Mouse (Mus musculus) induced T-regulatory cell, adult 2 months (primary cell): ENCODE data around the gene Bid.

Experiments
- DNase-seq: peaks from one replicate; pipeline ENCODE4 v3.0.0-alpha.2; 2012; ENCODE audit warnings: low read depth

Bid gene

GRCm38 (mm10) chr6:120916074-120916971, at the start of gene Bid:
TSS of gene Bid (minus strand) at chr6:120916853.
- peak; percentile 95 for DNase-seq

DNA sequence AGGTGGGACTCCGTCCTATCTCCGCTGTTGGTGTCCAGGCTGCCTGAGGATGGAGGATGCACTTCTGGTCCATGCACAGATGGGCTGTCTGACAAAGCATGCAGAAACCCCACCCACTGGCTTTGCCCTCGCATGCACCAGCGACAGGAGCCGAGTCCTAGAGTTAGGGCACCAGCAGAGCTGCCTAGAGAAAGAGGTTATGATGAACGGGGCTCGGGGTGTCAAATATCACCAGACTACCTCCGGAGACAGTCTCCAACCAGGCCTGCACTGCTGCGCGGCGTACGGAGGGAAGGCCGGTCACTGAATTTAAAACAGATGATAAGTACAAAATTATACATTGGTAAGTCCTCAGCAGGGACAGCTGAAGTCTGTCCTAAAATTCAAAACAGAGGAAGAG, 49.2 kb upstream of the Bid start:
- DNase-seq: no peak

GRCm38 (mm10) chr6:120964179-120964578, 47.5 kb upstream of the Bid start:
- no peak for DNase-seq

GRCm38 (mm10) chr6:120960338-120961030, 43.8 kb upstream of the Bid start:
- DNase-seq: no peak

GRCm38 (mm10) chr6:120957331-120957730, 40.7 kb upstream of the Bid start:
- no peak for DNase-seq

DNA sequence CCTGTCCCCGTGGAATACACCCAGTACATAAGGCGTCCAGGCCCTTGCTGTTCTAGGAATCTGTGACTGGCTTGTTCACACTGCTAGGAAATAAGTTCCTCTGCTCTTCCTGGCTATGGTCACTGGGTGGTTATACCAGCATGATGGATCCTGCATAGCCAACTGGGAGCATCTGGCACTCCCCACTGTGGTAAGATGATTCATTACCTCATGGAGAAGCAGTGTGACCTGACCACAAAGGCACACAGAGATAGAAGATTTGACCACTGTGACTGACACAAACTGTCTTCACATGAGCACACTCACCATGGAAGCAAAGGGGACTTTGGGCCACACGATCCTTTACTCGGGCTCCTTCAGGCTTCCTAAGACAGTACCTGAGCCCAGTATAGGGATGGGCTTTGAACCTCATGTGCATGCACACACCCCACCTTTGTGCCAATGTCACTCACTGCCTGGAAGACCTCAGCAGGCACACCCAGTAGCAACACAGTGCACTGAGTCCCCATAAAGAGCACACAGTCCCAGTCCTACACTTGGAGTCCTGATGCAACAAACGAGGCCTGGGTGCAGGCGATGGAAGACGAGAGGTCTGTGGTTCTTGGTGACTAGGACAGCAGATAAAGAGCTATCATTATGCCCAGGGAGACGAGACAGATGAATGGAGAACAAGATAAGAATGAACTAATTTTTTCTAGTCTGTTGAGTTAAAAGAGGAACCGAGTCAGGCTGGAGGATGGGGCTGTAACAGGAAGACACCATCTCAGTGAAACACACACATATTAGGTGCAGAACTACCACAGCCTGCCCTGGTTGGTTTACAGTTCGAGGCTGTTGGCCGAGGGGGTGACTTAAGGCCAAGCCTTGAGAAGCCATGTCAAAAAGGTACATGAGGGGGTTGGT, 39.9 kb upstream of the Bid start:
- DNase-seq: peak; percentile 38

DNA sequence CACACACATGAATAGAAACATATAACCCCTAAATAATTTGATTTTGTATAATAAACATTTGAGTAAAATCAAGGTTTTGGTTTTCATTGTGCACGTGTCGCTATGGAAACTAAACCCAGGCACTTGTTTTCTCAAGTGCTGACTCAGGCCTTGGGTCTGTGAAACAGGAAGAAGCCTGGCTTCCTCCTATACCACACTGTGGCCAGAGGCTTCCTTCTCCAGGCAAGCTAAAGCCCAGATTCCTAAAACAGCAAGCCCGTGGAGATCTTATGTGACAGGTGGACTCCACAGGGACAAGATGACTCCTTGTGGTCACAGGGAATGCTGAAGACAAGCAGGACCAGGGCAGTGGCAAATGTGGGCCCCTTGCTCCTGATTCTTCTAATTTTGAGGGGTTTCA, 38.6 kb upstream of the Bid start:
- DNase-seq: peak; percentile 85

DNA sequence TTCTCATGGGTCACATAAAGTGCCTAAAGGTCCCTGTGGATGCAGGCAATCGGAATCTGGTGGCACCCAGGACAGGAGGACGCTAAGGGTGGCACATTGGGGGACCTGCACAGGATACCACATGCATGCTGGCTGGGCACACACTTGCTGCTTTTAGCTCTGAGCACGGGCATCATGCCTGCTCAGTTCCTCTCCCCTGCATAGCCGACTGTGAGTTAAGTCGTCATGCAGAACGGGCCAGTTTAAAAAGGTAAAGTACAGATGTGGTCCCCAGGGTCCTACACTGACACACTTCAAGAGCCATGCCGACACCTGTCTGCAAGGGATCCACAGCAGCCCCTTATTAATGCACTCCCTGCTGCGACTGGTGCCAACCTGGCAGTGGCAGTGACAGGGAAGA, 37.6 kb upstream of the Bid start:
- DNase-seq: no peak

DNA sequence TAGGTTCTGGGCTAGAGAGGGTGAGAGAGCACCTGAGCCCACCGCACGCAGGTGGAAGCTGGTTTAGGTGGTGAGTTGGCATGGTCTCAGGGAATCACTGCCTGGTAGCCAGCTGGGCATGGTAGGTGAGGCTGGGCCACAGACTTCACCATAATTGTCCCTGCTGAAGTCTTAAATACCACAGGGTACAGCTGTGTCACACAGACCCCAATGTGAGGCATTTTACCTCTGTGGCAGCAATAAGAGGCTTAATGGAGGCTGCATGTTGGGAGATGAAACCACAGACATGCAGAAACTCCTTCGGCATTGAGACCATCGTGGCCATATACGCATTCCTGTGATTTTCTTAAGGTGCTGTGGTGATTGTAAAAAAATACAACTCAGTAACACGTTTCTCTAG, 35.8 kb upstream of the Bid start:
- DNase-seq: no peak

DNA sequence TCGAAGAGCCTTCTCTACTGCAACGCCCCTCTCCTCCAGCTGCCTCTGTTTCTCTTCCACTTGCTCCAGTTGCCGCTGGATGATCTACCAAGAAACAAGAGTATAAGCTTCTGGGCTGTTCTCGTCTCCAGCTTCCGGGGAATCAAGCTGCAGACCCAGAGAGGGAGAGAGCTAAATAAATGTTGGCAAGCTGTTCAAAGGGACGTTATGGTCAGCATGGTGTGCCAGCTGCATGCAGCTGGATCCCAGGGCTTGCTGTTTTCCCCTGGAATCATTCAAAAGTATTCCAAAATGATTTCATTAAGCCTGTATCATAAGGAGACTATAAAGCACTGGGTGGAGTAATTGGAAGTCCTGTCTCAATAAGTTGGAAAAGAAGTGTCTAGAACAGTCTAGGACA, 34.7 kb upstream of the Bid start:
- DNase-seq: no peak

DNA sequence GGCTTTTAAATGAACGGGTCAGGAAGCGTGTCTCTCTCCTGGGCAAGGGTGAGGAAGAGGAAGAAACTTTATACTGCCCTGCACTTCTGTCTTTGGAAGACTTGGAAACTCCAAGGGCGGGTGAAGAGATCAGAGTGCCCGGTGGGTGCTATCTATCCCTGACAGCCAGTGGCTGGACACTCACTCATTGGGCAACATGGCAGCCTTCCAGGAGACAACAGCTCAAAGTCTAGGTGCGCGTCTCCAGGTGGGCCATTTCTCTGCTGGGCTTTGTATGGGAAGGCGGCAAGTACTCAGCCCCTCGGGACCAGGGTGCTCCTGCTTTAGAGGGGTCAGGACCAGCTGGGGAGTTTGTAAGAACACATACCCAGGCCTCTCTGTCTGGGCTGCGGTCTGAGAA, 28.9 kb upstream of the Bid start:
- DNase-seq: no peak

GRCm38 (mm10) chr6:120943964-120944363, 27.3 kb upstream of the Bid start:
- DNase-seq: no peak

- no peak for DNase-seq
Observed at GRCm38 (mm10) chr6:120943551-120943950, 26.9 kb upstream of the Bid start.

DNA sequence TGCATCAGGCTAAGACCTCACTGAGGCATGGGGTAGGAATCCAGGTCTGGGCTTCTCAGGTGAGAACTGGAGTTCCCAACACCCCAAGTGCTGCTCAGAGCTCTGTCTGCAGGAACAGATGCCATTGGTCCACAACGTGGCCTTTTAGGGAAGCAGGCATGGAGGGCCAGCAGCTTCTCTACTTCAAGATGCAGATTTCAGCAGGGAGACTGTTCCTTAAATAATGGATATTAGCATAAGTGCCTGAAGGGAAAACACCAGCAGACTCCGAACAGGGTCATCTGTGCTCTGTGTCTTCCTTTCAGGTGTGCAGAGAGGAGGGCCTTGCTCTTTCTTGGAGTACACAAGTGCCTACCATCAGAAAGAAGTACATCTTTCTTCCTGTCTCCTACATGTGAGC, 26.4 kb upstream of the Bid start:
- no peak for DNase-seq

GRCm38 (mm10) chr6:120941575-120941974, 24.9 kb upstream of the Bid start:
- no peak for DNase-seq

- DNase-seq: no peak
Observed at GRCm38 (mm10) chr6:120941084-120941481, 24.4 kb upstream of the Bid start.

DNA sequence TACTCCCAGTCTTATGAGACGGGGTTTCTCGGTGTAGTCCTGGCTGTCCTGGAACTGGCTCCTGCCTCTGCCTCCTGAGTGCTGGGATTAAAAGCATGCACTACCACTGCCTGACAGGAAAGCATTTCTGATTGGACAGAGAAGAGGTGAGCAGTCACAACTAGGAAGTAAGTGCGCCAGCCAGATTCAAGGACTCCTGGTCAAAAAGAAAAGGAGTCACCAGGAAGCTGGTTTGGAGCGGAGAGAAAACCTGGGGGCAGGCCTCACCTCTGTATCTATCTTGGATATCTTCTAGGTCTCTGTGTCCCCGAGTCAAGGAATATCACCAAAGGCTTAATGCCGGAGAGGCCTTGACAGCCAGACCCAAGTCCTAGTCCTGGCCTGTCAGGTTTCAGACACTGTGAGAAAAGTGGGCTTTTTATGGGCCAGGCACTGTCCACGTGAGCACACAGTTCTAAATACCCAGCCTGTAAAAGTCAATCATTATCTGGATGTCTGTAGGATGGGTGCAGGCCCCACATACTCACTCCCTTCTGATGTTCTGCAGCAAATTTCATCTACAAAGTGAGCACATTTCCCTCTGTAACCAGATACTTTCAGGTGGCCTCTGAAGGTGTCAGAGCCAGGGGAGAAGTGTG, 23.9 kb upstream of the Bid start:
- DNase-seq: no peak

DNA sequence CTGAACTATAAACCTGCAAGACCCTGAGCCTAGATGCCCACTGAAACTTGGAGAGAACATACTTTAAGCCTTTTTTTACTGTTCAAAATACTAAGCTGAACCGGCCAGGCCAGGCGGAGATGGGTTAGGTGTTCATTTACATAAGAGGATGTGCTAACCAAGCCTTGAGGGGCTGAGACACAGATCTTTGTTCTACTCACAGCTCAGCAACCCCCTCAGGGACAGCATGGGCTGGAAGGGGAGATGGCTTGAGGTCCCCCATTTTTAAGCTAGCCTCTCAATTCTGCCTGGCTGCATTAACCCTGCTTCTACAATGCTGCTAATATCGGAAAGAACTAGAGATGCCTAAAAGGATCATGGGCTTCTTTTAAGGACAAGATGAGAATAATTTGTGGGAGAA, 23.1 kb upstream of the Bid start:
- DNase-seq: no peak

DNA sequence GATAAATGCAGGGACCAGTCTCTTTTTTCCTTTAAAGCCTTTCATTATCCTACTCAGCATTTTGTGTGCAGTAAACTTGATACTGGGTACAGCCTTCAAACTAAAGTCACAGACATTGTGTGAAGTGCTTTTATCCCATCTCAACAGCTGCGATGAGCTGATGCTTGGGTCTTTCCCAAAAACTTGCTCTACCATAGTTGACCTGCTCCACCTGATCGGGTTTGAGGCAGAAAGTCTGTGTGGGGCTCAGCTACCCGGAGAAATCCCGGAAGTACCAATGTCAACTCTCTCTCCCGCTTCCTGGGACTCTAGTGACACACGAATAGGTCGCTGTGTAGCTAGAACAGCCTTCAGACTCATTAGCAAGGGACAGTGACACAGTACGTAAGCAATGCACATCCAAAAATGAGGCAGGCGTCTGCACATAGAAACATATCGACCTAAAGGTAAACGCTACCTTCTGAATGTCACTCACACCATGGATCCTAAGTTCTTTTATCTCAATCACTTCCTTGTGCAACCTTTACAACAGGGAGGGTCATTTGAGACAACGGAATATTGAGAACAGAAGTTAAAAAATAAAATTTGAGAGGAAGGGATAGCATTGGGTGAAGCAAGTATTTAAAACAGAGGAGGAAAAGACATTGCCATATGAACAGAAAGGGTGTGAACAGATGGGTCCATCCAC, 22.3 kb upstream of the Bid start:
- no peak for DNase-seq

DNA sequence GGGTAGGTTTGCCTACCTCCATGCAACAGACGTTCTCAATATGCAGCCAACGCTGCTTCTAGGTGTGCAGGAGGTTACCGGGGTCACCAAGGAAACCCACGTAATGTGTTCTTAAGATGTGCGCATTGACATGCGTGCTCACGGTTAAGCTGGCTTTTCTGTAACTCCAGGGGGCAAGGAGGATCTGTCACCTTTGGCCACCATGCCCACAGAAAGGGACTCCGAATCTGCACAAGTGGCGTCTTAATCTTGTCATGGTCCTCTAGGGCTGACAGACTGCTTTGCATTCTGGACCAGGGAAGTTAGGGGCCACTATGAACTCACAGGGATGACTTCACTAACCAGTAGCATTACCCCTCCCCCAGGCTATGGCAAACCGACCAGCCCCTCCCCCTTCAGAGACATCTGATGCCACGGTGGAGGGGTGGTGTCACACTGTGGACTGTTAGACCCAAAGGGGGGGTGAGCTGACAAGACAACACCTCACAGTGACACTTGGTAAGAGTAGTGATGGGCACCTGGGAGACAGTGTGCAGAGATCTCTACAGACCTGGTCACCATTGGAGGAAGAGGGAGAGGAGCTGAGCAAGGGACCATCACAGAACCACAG, 21.5 kb upstream of the Bid start:
- no peak for DNase-seq

DNA sequence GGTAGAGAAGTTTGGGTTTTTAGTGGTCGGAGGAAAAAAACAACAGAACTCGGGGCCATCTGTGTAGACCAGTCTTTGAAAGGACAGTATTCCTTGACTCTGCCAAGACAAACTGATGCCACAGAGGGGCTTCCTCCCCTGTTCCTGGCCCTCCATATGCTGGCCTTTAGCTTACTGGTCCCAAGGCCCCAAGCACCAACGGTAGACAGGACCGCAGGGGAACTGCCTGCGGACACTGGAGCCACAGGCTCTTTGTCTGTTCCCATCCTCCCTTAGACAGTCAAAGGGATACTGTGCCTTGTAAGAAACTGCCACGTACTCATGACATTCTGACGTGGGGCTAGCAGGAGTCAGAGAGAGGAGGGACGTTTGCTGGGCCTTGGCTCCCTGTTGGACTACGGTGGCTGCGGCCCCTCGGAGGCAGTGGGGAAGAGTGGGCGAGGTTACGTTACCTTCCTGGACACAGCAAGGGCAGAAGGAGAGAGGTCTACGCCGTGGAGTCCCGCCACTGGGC, 20.5 kb upstream of the Bid start:
- DNase-seq: no peak
